Mouse (Mus musculus) neutrophil, adult 5-6 weeks (primary cell): ENCODE results near the gene Zfp408. TPM values are rescaled to one million over a fixed set of nuclear protein-coding genes. Genes with fewer than 3 reads are reported as not detected.
"Not testable (repeated sequence)": the region's sequence is repeated elsewhere in the genome, so short reads cannot be mapped to it uniquely, and the experiment has no call there.

Experiments
- ATAC-seq: fragments of 151-379, 151-347 bp; 2 replicates; pipeline ENCODE4 v1.8.0; 2017; ENCODE audit warnings: mild to moderate bottlenecking, moderate TSS enrichment; ENCODE audit not compliant: insufficient number of reproducible peaks, poor library complexity, low FRiP score, severe bottlenecking; ENCODE audit errors: extremely low read depth
- total RNA-seq: library from RNA; stranded (forward); fragments of 200-1000 nt; gene quantifications from 2 replicates; pipeline ENCODE4 v1.2.3, GENCODE M21; 2017

Gene Zfp408
- total RNA-seq, 1 experiment from 2014 or later, result 19.2 TPM

GRCm38 (mm10) chr2:91629682-91630081, 19.9 kb downstream of the Zfp408 start:
- no peak for ATAC-seq

GRCm38 (mm10) chr2:91628171-91628570, 21.4 kb downstream of the Zfp408 start:
- no peak for ATAC-seq

- ATAC-seq, result no peak
These were observed 22.1 kb downstream of the Zfp408 start for GRCm38 (mm10) chr2:91627486-91627885.

DNA sequence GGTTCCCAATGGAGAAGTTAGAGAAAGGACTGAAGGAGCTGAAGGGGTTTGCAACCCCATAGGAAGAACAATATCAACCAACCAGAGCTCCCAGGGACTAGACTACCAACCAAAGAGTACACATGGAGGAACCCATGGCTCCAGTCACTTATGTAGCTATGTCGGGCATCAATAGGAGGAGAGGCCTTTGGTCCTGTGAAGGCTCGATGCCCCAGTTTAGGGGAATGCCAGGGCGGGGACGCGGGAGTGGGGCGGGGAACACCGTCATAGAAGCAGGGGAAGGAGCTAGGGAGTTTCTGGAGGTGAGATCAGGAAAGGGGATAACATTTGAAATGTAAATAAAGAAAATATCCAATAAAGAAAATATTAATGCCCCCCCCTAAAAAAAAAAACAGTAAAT, 26.2 kb downstream of the Zfp408 start:
- ATAC-seq, result not testable (repeated sequence)

DNA sequence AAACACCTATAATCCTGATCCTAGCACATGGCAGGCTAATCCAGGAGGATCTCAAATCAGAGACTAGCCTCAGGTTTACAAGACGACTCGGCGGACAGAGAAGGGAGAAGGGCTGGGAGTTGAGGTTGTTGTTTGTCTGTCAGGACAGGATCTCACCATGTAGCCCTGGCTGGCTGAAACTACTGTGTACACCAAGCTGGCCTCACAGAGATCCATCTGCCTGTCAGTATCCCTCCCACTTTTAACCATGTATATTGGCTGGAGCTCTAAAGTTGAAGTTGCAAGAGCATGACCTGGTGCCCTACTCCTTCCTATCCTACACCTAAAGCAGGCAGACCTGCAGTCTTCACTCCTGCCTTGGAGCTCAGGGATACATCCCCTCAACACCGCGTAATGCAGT, 27.2 kb downstream of the Zfp408 start:
- ATAC-seq, result no peak

GRCm38 (mm10) chr2:91609370-91609769, 40.2 kb downstream of the Zfp408 start:
- not testable (repeated sequence) for ATAC-seq

DNA sequence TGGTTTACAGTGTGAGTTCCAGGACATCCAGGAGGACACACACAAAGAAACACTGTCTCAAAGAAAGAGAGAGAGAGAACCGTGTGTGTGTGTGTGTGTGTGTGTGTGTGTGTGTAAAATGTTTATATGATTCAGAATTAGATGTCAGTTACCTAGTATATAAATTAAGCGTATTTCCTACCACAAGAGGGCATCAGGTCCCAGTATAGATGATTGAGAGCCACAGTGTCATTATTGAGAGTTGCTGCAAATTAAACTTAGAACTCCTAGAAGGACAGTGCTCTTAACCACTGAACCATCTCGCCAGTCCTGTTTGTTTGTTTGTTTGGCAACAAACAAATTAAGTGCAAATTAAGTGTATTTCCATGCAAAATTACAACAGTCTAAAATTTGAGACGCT, 47.2 kb downstream of the Zfp408 start:
- ATAC-seq, result no peak

- ATAC-seq, result no peak
These were observed 49.1 kb downstream of the Zfp408 start for GRCm38 (mm10) chr2:91600475-91600874.

Other genes with a start within 250 kb of the Zfp408 start
- 1.7 and 2.9 TPM in 2 replicates for gene 1110051M20Rik, start 205.1 kb downstream of the Zfp408 start, total RNA-seq
- 1.0 and 1.1 TPM in 2 replicates for gene Lrp4, start 192.3 kb downstream of the Zfp408 start, total RNA-seq
- 31.4 and 35.0 TPM in 2 replicates for gene Ckap5, start 123.0 kb downstream of the Zfp408 start, total RNA-seq
- gene F2, start 13.4 kb downstream of the Zfp408 start, total RNA-seq, result 0.23 TPM in 1 of 2 replicates, not detected in the other
- 75.8 and 91.2 TPM in 2 replicates for gene Arhgap1, start 69 bp upstream of the Zfp408 start, total RNA-seq
- 12.7 and 17.2 TPM in 2 replicates for gene Atg13, start 60.8 kb upstream of the Zfp408 start, total RNA-seq
- 11.5 and 11.8 TPM in 2 replicates for gene Harbi1, start 61.1 kb upstream of the Zfp408 start, total RNA-seq
- 41.9 and 42.8 TPM in 2 replicates for gene Ambra1, start 80.3 kb upstream of the Zfp408 start, total RNA-seq